Mouse (Mus musculus) frontal cortex, postnatal 14 days (tissue): ENCODE measurements at regions not wholly inside any gene's neighbourhood (a gene's known extent, or its start where the extent isn't known, plus 50 kb on each side); places are given as distances from the start of the nearest gene placed in this dataset.

ENCODE experiments used
- DNase-seq, 2 experiments: peaks; one replicate each; pipeline ENCODE4 v3.0.0; 2022; ENCODE audit warnings: low spot score in 2 of 2

DNA sequence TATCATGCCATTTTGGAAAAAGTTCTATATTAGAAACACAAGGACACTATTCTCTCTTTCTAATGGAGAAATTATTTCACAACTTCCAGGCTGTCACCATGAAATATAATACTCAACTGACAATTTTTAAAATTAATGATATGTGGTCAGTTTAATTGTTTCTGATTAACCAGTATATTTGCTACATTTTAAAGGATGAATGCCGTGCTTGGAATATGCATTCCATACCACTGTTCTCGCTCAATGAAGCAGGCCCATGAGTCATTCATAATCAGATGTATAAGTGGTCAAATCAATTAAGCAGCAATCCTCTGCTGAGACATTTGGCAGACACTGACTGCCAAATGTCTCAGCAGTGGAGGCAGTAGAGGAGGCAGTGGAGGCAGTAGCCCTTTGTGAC is 283.4 kb upstream of the Gpc5 start:
- no peak for DNase-seq

DNA sequence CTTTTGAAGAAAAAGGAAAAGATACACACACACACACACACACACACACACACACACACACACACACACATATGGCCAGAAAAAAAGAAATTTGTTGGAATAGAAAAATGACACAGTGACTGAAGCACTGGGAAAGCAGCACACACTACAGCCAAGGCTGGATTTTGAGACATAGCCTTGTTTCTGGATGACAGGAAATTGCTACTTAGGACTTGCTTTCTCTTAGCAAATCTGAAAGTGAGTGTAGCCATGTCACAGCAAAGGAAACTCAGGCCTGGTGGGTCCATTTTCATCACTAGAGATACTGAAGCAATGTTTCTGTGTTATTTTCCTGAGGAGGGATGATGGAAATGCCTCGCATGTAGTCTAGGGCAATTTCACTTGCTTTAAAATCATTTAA is 271.3 kb upstream of the Gpc5 start:
- DNase-seq = no peak

DNA sequence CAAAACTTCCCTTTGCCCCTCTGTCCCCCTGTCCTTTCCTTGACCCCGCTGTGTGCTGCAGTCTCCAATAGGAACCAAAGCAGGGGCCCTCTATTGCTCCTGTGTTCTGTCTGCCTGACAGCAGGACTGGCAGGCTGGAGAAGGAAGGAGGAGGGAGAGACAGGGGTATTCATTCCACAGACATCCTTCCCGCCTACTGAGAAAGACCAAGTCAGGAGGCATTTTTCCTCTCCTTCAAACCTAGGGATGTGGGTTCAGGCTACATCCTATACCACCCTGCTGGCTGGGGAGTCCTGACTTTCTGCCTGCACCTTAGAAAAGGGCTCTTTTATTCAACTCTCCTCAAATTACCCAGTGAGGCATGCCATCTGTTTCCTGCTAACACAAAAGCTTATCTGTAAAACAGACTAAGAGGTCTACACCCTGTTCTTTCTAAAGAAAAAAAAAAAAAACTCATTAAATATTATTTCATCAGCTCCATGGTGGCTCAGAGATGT is 270.9 kb upstream of the Gpc5 start:
- no peak for DNase-seq

DNA sequence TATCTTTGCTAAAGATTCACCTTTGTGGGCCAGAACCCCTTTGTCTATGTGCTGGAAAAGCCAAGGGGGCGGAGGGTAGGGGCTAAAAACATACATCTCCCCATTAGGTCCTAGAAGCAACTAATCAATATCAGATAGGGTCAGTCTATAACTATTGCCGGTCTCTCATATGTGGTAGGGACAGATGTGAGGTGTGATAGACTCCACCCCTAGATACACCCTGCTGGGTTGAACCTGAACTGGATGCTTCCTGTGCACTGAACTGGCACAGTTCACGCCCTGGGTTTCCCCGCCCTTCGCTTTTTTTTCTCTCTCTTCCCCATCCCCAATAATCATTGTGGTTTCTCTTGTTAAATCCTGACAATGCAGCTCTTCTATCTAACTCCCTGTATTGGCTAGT is 270.3 kb upstream of the Gpc5 start:
- no peak for DNase-seq

DNA sequence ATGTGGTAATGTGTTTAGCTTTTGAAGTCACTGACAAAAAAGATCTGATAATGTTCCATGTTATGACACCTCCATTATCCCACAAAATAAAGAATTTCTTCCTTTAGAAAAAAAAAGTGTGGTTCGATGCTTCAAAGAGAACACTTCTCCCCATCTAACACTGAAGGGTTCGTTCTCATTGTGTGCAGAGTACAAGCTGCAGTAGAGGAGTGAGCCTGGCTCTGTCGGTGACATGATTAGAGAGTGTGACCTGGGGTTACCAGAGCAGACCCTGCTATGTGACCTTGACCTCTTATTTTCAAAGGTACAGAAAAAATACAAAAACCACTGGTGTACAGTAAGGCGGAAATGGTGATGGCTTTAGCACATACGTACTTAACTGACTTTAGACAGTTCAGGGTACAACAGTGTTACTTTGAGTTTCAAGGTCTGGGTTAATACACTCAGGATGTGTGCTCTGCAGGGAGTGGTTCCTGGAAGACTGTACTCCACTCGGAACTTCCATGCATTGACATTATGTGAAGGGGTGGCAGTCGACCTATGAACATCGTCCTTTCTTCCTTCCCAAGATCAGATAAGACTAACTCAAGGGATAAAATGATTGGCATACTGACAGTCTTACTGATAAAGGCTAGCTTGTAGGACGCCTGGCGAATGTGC is 265.2 kb upstream of the Gpc5 start:
- DNase-seq = no peak

DNA sequence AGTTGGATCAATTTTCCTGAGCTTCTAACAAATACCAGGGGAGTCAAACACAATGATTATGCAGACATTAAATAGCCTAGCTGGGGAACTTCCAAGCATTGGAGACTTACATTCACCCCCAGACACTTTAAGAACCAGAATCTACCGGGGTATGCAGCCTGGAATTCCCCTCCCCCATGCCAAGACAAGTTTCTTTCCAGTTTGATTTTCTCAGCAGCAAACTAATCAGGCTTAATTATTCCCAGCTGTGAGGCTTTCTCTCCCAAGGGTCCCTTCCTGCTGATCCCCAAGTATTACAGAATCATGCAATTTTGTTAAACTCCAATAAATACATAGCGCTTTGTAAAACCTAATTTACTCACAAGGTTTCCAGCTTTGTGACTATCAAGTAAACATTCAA is 262.7 kb upstream of the Gpc5 start:
- no peak for DNase-seq

DNA sequence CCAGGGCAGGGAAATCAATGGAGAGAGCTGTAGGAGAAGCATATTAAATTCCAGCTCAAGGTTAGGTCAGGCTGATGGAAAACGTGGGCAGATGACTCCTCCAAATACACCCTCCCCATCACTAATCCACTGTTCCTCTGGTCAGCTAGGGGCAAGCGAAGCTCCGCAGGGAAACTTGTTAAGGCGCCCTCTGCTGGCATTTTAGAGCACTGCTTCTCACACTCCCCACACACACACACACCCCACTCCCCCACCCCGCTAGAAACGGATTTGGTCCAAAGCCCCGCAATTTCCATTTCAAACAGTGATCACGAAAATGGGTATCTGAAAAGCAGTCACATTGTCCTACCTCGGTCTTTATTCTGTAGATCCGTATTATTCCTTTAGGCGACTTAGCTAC is 259.0 kb upstream of the Gpc5 start:
- no peak for DNase-seq

DNA sequence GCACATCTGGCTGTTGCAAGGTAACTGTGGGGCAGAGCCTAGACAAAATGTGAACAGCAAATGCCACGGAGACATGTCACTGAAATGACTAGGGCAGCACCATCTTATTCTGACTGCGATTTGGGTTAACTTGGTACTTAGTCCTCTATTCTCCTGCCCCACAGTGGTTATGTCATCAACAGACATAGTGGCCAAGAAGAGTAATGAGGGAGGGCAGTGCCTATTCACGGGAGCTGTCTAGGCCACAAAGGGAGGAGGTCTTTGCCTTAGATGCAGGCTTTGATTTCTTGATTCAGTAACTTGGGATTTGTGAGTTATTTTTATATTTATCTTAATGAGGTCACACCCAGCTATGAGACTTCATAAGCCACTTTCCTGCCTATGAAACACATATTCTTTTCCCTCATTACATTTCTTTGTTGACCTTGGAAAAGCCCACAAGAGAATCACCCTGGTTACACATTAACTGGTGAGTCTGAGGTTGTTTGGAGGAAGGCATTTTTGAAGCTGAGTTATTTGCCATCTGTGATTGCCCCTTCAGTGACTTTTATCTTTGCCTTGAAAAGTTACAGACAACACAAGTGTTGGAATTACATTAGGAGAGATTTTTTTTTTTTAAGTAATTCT is 255.2 kb upstream of the Gpc5 start:
- no peak for DNase-seq

DNA sequence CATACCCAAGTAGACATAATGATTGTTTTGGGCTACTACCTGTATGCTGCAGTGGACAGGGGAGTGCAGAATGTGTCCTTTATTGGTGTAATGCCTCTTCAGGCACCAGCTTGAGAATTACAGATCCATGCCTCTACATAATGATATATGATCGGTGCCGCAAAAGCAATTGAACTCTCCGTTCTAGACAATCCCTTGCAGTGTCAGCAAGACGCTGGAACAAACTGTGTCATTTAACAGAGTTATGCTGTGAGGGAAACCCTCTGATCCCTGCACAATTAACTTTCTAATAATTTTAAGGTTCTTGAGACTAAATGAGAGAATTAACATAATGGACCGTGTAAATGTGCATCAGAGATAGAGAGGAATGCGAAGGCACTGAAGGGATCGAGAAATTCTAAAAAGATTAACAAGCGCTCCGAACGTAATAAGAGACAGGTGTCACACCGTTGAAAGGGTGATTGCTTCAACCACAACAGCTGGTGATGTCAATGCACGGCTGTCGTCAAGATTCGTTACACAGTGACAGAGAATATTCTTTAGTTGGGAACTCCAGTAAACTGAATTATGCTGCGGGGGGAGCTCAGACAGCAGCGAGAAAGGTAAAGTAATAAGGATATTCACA is 254.3 kb upstream of the Gpc5 start:
- no peak for DNase-seq

DNA sequence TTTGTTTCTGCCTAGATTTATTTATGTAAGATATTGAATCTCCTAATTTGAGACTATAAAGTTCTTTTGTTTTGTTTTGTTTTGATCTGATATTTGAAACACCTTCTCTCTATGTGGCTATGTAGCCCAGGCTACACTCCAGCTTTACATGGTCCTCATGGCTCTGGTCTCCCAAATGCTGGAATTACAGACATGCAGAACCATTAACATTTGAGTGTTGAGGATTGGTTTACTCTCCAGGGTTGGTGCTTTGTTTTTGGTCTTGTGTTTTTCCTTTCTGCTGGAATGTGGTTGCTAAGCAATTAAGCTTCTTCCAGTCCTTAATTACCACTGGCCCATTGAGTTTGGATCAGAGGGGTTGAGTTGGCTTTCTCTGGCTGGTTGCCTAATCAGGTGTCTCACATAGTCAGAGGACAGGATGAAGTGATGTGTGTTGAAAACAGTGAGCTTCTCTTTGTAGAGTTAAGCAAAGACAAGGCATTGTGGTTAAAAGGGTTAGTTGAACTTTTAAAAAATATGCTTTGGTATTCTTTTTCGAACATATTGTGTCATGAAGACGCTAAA is 252.6 kb upstream of the Gpc5 start:
- DNase-seq = no peak

DNA sequence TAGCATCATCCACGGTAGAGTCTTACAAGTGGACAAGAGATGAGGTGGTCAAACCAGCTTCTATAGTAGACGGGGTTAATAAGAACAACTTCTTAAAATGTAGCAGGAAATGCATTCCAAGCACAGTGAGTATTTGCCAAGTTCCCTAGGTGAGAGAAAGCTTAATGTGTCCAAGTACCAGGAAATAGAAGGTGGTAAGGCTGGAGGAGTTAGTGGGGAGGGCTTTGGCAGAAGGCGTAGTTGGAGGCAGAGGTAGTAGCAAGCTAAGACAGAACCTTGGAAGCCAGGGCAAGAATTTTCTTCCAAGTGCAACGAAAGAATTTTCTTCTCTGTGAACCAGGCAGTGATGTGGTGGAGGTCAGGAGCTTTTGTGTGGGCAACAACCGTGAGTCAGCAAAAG is 251.2 kb upstream of the Gpc5 start:
- DNase-seq = no peak

DNA sequence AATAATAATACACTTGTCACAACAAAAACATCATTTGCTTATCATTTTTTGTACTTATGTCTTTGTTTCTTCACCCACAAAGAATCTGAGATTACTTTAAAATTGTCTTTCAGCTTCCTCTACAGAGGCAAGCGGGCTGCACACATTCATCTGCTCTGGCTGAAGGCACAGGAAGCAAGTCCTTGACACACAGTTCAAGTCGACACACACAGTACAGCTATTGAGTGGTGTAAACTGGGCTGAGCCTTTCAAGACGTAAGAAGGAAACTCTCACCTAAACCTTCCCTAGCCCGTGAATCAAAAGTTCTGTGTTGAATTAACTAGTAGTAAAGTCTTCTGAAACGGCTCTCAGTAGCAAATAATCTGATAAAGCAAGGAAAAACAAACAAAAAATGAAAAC is 250.5 kb upstream of the Gpc5 start:
- DNase-seq = no peak

DNA sequence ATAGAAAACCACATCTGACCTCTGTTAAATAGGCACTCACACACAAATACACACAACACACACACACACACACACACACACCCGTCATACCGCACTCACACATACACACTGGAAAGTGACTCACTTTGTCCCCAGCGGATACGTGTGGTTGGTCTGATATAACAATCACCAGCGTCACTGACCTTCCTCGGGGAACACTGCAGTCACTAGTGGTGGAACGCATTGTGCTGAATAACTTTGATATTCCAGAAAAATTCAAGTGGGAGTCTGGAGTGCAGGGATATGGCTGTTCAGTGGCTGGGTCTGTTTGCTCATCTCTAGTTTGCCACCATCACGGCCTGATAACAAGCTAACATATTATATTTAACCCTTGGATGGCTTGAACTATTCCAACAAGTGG is 249.7 kb upstream of the Gpc5 start:
- DNase-seq = no peak

DNA sequence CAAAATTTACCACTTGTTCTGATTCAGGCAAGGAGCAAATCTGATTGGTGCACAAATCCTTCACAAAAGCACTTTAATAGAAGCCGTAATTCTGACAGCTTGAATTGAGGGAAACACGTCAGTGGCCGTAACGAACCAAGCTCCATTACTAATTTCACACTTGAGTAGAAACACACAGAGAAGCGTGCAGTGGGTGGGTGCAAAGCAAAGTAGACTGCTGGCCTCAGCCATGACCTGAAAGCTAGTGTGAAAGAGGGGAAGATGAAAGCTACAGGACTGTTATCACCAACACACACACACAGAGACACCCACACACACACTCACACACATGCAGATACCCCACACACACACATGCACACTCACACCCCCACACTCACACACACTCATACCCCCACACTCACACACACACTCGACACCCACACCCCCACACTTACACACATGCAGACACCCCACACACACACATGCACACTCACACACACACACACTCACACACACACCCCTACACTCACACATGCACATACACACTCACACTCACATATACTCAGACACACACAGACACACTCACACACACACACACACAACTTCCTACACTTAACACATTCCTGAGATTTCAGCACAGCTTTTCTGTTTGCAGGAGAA is 248.8 kb upstream of the Gpc5 start:
- no peak for DNase-seq

DNA sequence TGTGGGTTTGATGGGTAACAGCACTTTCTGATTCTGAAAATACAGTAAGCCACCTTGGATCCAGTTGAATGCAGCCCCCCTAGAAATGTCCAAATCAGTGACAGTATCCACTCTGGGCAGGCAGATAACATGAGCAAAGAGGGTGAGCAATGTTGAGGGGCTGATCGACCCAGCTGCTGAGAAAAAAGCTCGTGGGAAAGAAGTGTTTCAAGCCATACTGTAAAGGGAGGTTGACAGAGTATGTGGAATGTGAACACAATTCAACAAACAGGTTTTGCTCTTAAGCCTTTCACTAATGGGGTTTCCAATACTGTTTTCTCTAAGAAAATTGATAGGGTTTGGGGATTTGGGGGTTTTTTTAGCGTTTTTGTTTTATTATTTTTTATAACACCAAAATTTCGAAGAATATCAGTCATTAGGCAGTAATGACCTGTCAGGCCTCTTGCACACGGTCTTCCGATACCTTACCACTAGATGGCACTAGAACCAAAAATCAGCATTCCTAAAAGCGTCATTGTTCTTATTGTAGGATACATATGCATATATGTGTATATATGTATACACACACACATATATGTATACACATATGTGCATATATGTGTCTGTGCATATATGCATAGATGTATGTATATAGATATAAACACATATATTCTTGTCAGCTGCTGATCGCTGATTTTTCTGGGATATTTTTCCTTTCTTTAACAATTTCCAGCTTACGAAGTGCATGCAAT is 237.5 kb upstream of the Gpc5 start:
- DNase-seq = no peak

DNA sequence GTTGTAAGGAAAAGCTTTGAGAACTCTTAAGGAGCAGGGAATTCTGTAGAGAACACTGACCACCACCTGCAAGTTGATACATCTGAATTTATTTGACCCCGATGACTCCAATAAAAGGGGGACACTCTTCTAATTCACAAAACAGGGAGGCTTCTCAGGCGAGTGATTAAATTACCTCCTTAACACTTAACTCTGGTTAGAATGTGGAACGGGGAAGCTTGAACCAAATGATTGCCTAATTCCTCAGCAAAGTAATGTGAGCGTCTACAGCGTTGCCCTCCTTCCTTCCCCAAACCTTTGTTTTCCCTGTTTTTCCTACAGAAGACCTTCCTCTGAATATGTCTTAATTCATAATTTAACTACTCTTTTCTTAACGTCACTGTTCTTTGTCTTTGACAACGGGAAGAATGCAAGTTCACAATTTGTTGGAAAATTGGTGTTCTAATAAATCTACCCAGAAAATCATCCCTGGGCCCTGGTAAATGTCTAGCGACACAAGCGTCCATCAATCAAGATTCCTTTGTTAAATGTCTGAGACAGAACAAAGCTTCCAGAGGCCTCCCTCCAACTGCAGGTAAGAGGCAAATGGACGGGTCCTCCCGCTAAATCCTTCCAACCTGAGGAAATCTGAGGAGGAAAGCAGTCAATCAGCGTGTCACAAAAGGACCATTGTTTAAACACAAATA is 236.8 kb upstream of the Gpc5 start:
- DNase-seq = no peak

DNA sequence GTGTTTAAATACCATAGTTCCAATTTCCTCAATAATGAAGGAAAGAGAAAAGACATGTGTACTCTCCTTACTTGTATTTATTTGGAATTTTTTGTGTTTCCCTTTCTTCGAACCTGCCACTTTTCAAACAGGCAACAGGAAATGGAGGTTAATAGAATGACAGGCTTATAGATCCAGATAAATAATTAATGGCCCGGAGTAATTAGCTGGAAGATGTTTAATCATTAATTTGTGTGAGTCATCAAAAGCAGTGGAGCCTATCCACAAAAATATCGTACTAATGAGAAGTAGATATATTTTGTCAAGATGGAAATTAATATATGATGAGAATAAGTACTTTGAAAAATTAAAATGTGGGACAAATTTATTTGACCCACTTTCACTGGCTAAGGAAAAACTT is 236.3 kb upstream of the Gpc5 start:
- no peak for DNase-seq

DNA sequence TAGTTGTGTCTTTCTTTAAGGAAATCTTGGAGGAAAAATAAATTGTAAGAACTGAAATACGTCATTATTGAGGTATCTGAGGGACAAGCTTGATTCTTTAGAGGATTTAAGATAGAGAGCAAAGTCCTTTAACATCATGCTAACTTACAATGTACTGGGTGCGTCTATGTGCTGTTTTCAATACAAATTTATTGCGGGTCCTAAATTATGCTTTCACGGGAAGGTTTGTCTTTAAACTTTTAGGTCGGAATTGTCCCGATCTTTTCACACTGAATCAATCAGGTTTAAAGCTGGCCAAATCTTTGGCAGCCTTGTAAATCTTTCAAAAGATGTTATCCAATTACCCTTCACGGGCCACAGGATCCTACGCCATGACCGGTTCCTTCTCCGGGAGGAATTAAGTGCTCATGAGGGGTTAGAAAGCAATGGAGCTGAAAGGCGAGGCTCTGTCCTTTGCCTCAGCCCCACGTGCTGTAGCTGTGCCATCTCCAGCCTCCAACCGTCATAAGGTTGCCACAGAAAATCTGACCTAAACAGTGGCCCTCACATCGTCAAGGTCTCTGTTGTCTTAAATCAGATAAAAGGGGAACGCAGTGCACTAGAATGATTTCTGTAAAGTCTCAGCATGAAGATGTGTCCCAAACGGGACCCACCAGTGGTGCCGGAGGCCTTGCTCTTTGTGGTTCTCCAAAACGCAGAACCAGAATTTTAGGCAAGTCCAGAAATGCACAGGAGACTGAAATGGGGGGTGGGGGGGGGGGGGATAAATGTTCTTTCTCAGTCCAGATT is 235.6 kb upstream of the Gpc5 start:
- no peak for DNase-seq

DNA sequence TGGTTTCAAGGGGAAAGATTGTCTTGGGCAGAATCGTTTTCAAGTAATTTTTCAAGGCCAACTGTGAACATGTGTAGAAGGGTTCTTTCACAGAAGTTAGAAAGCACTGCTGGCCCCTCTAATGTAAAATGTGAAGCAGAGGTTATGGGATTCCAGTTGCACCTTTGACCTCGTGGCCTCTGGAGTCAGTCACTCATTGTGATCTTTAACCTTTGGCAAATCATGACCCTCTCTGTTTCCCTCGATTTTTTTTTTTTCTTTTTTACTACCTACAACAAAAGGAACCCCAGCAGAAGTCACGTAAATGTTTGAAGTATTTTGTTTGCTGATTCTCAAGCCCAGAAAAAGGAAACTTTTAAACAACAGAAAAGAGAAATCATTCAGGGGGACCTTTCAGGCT is 234.8 kb upstream of the Gpc5 start:
- no peak for DNase-seq

DNA sequence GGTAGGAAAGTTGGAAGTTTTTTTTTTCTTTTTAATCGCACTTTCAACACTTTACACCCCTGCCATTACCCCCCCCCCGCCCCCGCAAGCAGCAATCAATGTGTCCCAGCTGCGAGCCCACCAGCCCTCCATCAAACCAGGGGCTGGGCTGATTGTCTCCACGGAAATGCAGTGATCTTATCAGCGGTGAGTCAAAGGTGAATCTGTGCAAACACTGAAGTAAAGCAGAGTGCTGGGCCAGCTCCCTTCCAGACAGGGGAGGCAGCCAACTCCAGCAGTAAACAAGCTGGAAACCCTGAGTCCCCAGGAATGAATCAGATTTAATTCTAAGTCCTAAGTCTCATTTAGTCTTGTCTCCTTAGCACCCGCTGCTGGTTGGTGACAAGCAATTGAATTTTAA is 234.3 kb upstream of the Gpc5 start:
- DNase-seq = no peak

DNA sequence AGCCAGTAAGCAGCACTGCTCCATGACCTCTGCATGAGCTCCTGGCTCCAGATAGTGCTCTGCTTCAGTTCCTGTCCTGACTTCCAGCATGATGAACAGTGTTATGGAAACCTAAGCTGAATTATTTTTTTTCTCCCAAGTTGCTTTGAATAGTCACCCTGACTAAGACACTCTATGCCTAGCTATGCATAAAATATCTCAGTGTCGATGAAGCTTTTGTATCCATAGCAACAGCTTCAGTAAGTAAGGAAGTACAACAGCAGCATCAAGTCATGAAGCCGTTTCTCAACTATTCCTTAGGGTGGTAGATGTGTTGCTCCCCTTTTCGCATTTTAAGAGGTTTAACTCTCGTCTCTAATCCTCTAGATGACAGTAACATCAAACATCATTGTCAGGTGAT is 228.4 kb upstream of the Gpc5 start:
- DNase-seq = no peak
